Mouse (Mus musculus): ENCODE measurements around the gene Garnl3. TPM values are rescaled to one million over a fixed set of nuclear protein-coding genes. Genes with fewer than 3 reads are reported as not detected.

The Garnl3 gene
- total and polyA plus RNA-seq, 2 experiments from 2014 or later, result 4.0 to 6.1 TPM

- ATAC-seq (ENCODE audit: insufficient read depth, low read depth), result no peak
- 43% methylated on average over 2 of the region's 2 CpGs for WGBS
- no peaks in the 10 kb centered on the region for H3K9me3 ChIP-seq (replicated peaks; ENCODE audit: control insufficient read depth, low read length)
- H3K27me3 ChIP-seq (ENCODE audit: control insufficient read depth, insufficient read depth, low read length), result no peaks in the 10 kb centered on the region
- H3K4me3 ChIP-seq (ENCODE audit: low read depth, low read length), result no peak overlapping the region
- peaks cover 5% of the 10 kb centered on the region for H3K4me1 ChIP-seq (ENCODE audit: control insufficient read depth, insufficient read depth)
- DNase-seq (ENCODE audit: low spot score), result no peak
- no peaks in the 10 kb centered on the region for H3K36me3 ChIP-seq (replicated peaks; ENCODE audit: control insufficient read depth, insufficient read depth, low read length)
- no peak overlapping the region for H3K4me2 ChIP-seq (ENCODE audit: low read depth, low read length)
- no peak overlapping the region for H3K9ac ChIP-seq (replicated peaks; ENCODE audit: low read depth, low read length)
- no peak overlapping the region for H3K27ac ChIP-seq (ENCODE audit: low read depth)
- TF ChIP-seq CTCF (IDR thresholded peaks at IDR 0.05; ENCODE audit: low read depth) (no peak), EP300 (IDR thresholded peaks at IDR 0.05; ENCODE audit: low read depth) (no peak)
Measured at GRCm38 (mm10) chr2:33072333-33072732, 59.1 kb downstream of the Garnl3 start.

GRCm38 (mm10) chr2:33065610-33066009 is 65.8 kb downstream of the Garnl3 start:
- ATAC-seq (ENCODE audit: insufficient read depth, low read depth) (peak; percentile 87), DNase-seq (ENCODE audit: low spot score) (peak; percentile 43)
- Histone ChIP-seq H3K27me3 (ENCODE audit: control insufficient read depth, insufficient read depth, low read length) (no peaks in the 10 kb centered on the region), H3K4me1 (ENCODE audit: control insufficient read depth, insufficient read depth) (peaks cover 17% of the 10 kb centered on the region), H3K4me2 (ENCODE audit: low read depth, low read length) (no peak overlapping the region), H3K9me3 (replicated peaks; ENCODE audit: control insufficient read depth, low read length) (no peaks in the 10 kb centered on the region), H3K36me3 (replicated peaks; ENCODE audit: control insufficient read depth, insufficient read depth, low read length) (no peaks in the 10 kb centered on the region), H3K27ac (ENCODE audit: low read depth) (peak overlapping the region; percentile 5; the same call in 1 of the 2 replicates), H3K9ac (replicated peaks; ENCODE audit: low read depth, low read length) (no peak overlapping the region), H3K4me3 (ENCODE audit: low read depth, low read length) (no peak overlapping the region)
- 50% methylated on average over 1 of the region's 1 CpGs for WGBS
- TF ChIP-seq CTCF (IDR thresholded peaks at IDR 0.05; ENCODE audit: low read depth) (no peak), EP300 (IDR thresholded peaks at IDR 0.05; ENCODE audit: low read depth) (peak; percentile 85)

- Histone ChIP-seq H3K27ac (ENCODE audit: low read depth) (no peak overlapping the region), H3K9ac (replicated peaks; ENCODE audit: low read depth, low read length) (no peak overlapping the region), H3K36me3 (replicated peaks; ENCODE audit: control insufficient read depth, insufficient read depth, low read length) (no peaks in the 10 kb centered on the region), H3K4me2 (ENCODE audit: low read depth, low read length) (no peak overlapping the region), H3K4me1 (ENCODE audit: control insufficient read depth, insufficient read depth) (peaks cover 16% of the 10 kb centered on the region), H3K4me3 (ENCODE audit: low read depth, low read length) (no peak overlapping the region), H3K9me3 (replicated peaks; ENCODE audit: control insufficient read depth, low read length) (no peaks in the 10 kb centered on the region), H3K27me3 (ENCODE audit: control insufficient read depth, insufficient read depth, low read length) (no peaks in the 10 kb centered on the region)
- ATAC-seq (ENCODE audit: insufficient read depth, low read depth) (no peak), DNase-seq (ENCODE audit: low spot score) (no peak)
- no peak for TF ChIP-seq EP300 (IDR thresholded peaks at IDR 0.05; ENCODE audit: low read depth)
- TF ChIP-seq CTCF (IDR thresholded peaks at IDR 0.05; ENCODE audit: low read depth), result no peak
- WGBS, result 67% methylated on average over 8 of the region's 8 CpGs
Measured at GRCm38 (mm10) chr2:33062744-33063143, 68.7 kb downstream of the Garnl3 start.

- no peak for TF ChIP-seq EP300 (IDR thresholded peaks at IDR 0.05; ENCODE audit: low read depth)
- no peak for TF ChIP-seq CTCF (IDR thresholded peaks at IDR 0.05; ENCODE audit: low read depth)
- no peak overlapping the region for H3K9ac ChIP-seq (replicated peaks; ENCODE audit: low read depth, low read length)
- no peak overlapping the region for H3K27ac ChIP-seq (ENCODE audit: low read depth)
- H3K9me3 ChIP-seq (replicated peaks; ENCODE audit: control insufficient read depth, low read length), result no peaks in the 10 kb centered on the region
- peaks cover under 1% of the 10 kb centered on the region; the same call in 1 of the 2 replicates for H3K4me1 ChIP-seq (ENCODE audit: control insufficient read depth, insufficient read depth)
- no peaks in the 10 kb centered on the region for H3K27me3 ChIP-seq (ENCODE audit: control insufficient read depth, insufficient read depth, low read length)
- H3K36me3 ChIP-seq (replicated peaks; ENCODE audit: control insufficient read depth, insufficient read depth, low read length), result no peaks in the 10 kb centered on the region
- 70% methylated on average over 5 of the region's 5 CpGs for WGBS
- no peak for ATAC-seq (ENCODE audit: insufficient read depth, low read depth)
- DNase-seq (ENCODE audit: low spot score), result no peak
- no peak overlapping the region for H3K4me2 ChIP-seq (ENCODE audit: low read depth, low read length)
- H3K4me3 ChIP-seq (ENCODE audit: low read depth, low read length), result no peak overlapping the region
Measured at GRCm38 (mm10) chr2:33058926-33059325, 72.5 kb downstream of the Garnl3 start.

- 83% methylated on average over 7 of the region's 7 CpGs for WGBS
- no peak for TF ChIP-seq CTCF (IDR thresholded peaks at IDR 0.05; ENCODE audit: low read depth)
- TF ChIP-seq EP300 (IDR thresholded peaks at IDR 0.05; ENCODE audit: low read depth), result no peak
- H3K4me2 ChIP-seq (ENCODE audit: low read depth, low read length), result no peak overlapping the region
- H3K27ac ChIP-seq (ENCODE audit: low read depth), result no peak overlapping the region
- no peaks in the 10 kb centered on the region for H3K9me3 ChIP-seq (replicated peaks; ENCODE audit: control insufficient read depth, low read length)
- no peak overlapping the region for H3K9ac ChIP-seq (replicated peaks; ENCODE audit: low read depth, low read length)
- no peak overlapping the region for H3K4me3 ChIP-seq (ENCODE audit: low read depth, low read length)
- H3K36me3 ChIP-seq (replicated peaks; ENCODE audit: control insufficient read depth, insufficient read depth, low read length), result no peaks in the 10 kb centered on the region
- no peak for ATAC-seq (ENCODE audit: insufficient read depth, low read depth)
- H3K27me3 ChIP-seq (ENCODE audit: control insufficient read depth, insufficient read depth, low read length), result no peaks in the 10 kb centered on the region
- peaks cover 3% of the 10 kb centered on the region; the same call in 1 of the 2 replicates for H3K4me1 ChIP-seq (ENCODE audit: control insufficient read depth, insufficient read depth)
- no peak for DNase-seq (ENCODE audit: low spot score)
Measured at GRCm38 (mm10) chr2:33057514-33057913, 73.9 kb downstream of the Garnl3 start.

- TF ChIP-seq EP300 (IDR thresholded peaks at IDR 0.05; ENCODE audit: low read depth) (no peak), CTCF (IDR thresholded peaks at IDR 0.05; ENCODE audit: low read depth) (no peak)
- Histone ChIP-seq H3K36me3 (replicated peaks; ENCODE audit: control insufficient read depth, insufficient read depth, low read length) (no peaks in the 10 kb centered on the region), H3K27ac (ENCODE audit: low read depth) (peak overlapping the region; percentile 48; the same call in 1 of the 2 replicates), H3K4me2 (ENCODE audit: low read depth, low read length) (no peak overlapping the region), H3K4me1 (ENCODE audit: control insufficient read depth, insufficient read depth) (peaks cover 7% of the 10 kb centered on the region; the same call in 1 of the 2 replicates), H3K9me3 (replicated peaks; ENCODE audit: control insufficient read depth, low read length) (no peaks in the 10 kb centered on the region), H3K4me3 (ENCODE audit: low read depth, low read length) (no peak overlapping the region), H3K9ac (replicated peaks; ENCODE audit: low read depth, low read length) (no peak overlapping the region), H3K27me3 (ENCODE audit: control insufficient read depth, insufficient read depth, low read length) (no peaks in the 10 kb centered on the region)
- DNase-seq (ENCODE audit: low spot score) (peak; percentile 48), ATAC-seq (ENCODE audit: insufficient read depth, low read depth) (peak; percentile 82)
- 25% methylated on average over 10 of the region's 10 CpGs for WGBS
Measured at GRCm38 (mm10) chr2:33053966-33054365, 77.5 kb downstream of the Garnl3 start.
